Mouse (Mus musculus) cerebellum, adult 2 months (tissue): ENCODE results near the gene Igll1.

Experiments
- CTCF ChIP-seq: fragments of 200-500 bp; IDR thresholded peaks from 2 replicates; pipeline ENCODE4 v1.5.1; 2011; ENCODE audit warnings: low read depth, mild to moderate bottlenecking, control low read depth, low read length, moderate library complexity, borderline replicate concordance; ENCODE audit not compliant: insufficient read depth
- POLR2A ChIP-seq: fragments of 200-500 bp; IDR thresholded peaks from 2 replicates; pipeline ENCODE4 v1.6.1; 2011; ENCODE audit warnings: low read length, control low read depth, borderline replicate concordance; ENCODE audit not compliant: insufficient read depth

DNA sequence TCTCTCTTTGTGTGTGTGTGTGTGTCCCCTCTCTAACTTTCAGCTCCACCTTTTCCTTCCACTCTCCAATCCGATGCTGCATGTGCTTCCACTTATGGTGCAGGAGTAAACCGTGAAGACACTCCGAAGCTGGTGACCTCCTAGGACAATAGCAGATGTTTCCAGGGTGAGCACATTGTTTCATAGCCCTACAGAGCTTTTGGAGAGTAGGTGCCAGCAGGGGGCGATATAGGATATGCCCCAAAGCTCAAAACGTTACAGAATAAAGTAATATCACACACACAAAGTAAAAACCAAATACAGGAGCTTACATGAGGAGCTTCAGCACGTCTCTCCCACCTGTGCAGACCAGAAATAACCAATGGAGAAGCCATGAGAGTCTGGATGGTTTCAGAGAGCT is 8.9 kb downstream of the Igll1 start:
- TF ChIP-seq CTCF (peak; percentile 15; the same call in 1 of the 2 replicates), POLR2A (no peak)
